17 mouse cellular contexts compared by ENCODE assay signal in genomic region chr17:42714991-42715390, GRCm38 (mm10). TPM values are rescaled to one million over a fixed set of nuclear protein-coding genes. Genes with fewer than 3 reads are reported as not detected.
"Had no signal": no experiment of that assay in that cellular context is flagged by ENCODE, and none has a peak within 500 bp of the region (broad histone marks: within the 10 kb centered on the region; RNA-seq: fewer than 3 reads in every experiment).

No protein-coding gene starts in this region.

- ATAC-seq: hindbrain, postnatal 0 days; lung, postnatal 0 days had no signal

- H3K27me3 ChIP-seq: limb, embryonic 13.5 days; midbrain, embryonic 12.5 days had no signal

- DNase-seq: kidney, adult 11 months; kidney, adult 9 months; kidney, postnatal 4 days; lung, adult 18-20 months; right cerebral cortex, postnatal 25 days; thymus, postnatal 36 days had no signal

- H3K9me3 ChIP-seq: limb, embryonic 13.5 days; midbrain, embryonic 12.5 days had no signal

- H3K36me3 ChIP-seq: limb, embryonic 13.5 days; midbrain, embryonic 12.5 days had no signal

- H3K27ac ChIP-seq: hindbrain, postnatal 0 days; kidney, postnatal 0 days; left cerebral cortex, adult 2 months; limb, embryonic 13.5 days; liver, embryonic 14.5 days; midbrain, embryonic 12.5 days had no signal

- H3K4me2 ChIP-seq: limb, embryonic 13.5 days; midbrain, embryonic 12.5 days had no signal

- H3K4me3 ChIP-seq: left cerebral cortex, adult 2 months; limb, embryonic 13.5 days; midbrain, embryonic 12.5 days had no signal

- H3K9ac ChIP-seq: limb, embryonic 13.5 days; liver, embryonic 14.5 days; midbrain, embryonic 12.5 days had no signal

- H3K4me1 ChIP-seq: limb, embryonic 13.5 days; midbrain, embryonic 12.5 days had no signal

RNA-seq across cellular contexts. Expression of gene Adgrf4, which starts 22.9 kb away (rescaled TPM):
- total RNA-seq: liver, adult 2 months; megakaryocyte-erythroid progenitor cell, adult 5-6 weeks had no signal
- polyA plus RNA-seq: intestine, embryonic 14.5 days; lung, postnatal 0 days; small intestine, adult 2 months had no signal

RNA-seq across cellular contexts. Expression of gene Adgrf2, which starts 27.0 kb away (rescaled TPM):
- total RNA-seq: megakaryocyte-erythroid progenitor cell, adult 5-6 weeks had no signal
- polyA plus RNA-seq: intestine, embryonic 14.5 days; liver, embryonic 14.5 days; lung, postnatal 0 days had no signal
